Mouse (Mus musculus) heart, adult 2 months (tissue): ENCODE measurements around the gene Micu1.

ENCODE experiments used
- CTCF ChIP-seq: fragments of 200-600 bp; IDR thresholded peaks from 2 replicates; pipeline ENCODE4 v1.8.1; 2022; ENCODE audit warnings: antibody characterized with exemption, mild to moderate bottlenecking, moderate library complexity
- EP300 ChIP-seq: fragments of 200-500 bp; IDR thresholded peaks from 2 replicates; pipeline ENCODE4 v1.6.1; 2011; ENCODE audit warnings: low read depth, low read length, control low read depth; ENCODE audit not compliant: insufficient read depth
- POLR2A ChIP-seq: fragments of 200-500 bp; IDR thresholded peaks from 2 replicates; pipeline ENCODE4 v1.6.1; 2011; ENCODE audit warnings: mild to moderate bottlenecking, low read depth, low read length, control low read depth; ENCODE audit not compliant: insufficient read depth

GRCm38 (mm10) chr10:59709281-59709680 is 7.0 kb downstream of the Micu1 start:
- TF ChIP-seq POLR2A (no peak), CTCF (no peak), EP300 (no peak)
